Mouse (Mus musculus) kidney, postnatal 0 days (tissue): ENCODE measurements around the gene Eri3. TPM values are rescaled to one million over a fixed set of nuclear protein-coding genes. Genes with fewer than 3 reads are reported as not detected.

ENCODE experiments used
- ATAC-seq: fragments of 200-750 bp; cut with Nextera tagmentation; replicated peaks from 2 replicates; pipeline ENCODE4 v1.8.0; 2017; ENCODE audit warnings: low read depth, moderate number of reproducible peaks, moderate TSS enrichment, moderate library complexity; ENCODE audit not compliant: low FRiP score
- DNase-seq: peaks from one replicate; pipeline ENCODE4 v3.0.0-alpha.2; 2016; ENCODE audit warnings: low spot score
- H3K27ac ChIP-seq: fragments of 300-500 bp; sonication (generic); 2 replicates; pipeline ENCODE4 v1.5.1; 2014; ENCODE audit warnings: mild to moderate bottlenecking
- H3K27me3 ChIP-seq: fragments of 300-500 bp; sonication (generic); 2 replicates; pipeline ENCODE4 v1.6.1; 2014; ENCODE audit warnings: low read length, mixed read lengths; ENCODE audit not compliant: insufficient read depth
- H3K36me3 ChIP-seq: fragments of 300-500 bp; sonication (generic); 2 replicates; pipeline ENCODE4 v1.6.1; 2014; ENCODE audit warnings: low read length, mixed read lengths; ENCODE audit not compliant: insufficient read depth
- H3K4me1 ChIP-seq: fragments of 300-500 bp; sonication (generic); replicated peaks from 2 replicates; pipeline ENCODE4 v1.6.1; 2014; ENCODE audit warnings: antibody characterized with exemption, low read length, mixed read lengths; ENCODE audit not compliant: insufficient read depth
- H3K4me2 ChIP-seq: fragments of 300-500 bp; sonication (generic); 2 replicates; pipeline ENCODE4 v1.6.1; 2014; ENCODE audit warnings: mild to moderate bottlenecking, low read length, moderate library complexity, mixed read lengths
- H3K4me3 ChIP-seq: fragments of 300-500 bp; sonication (generic); replicated peaks from 2 replicates; pipeline ENCODE4 v1.5.1; 2014; ENCODE audit warnings: low read depth, low read length
- H3K9ac ChIP-seq: fragments of 300-500 bp; sonication (generic); 2 replicates; pipeline ENCODE4 v1.6.1; 2014; ENCODE audit warnings: low read depth, low read length
- H3K9me3 ChIP-seq: fragments of 300-500 bp; sonication (generic); replicated peaks from 2 replicates; pipeline ENCODE4 v1.6.1; 2016; ENCODE audit warnings: low read length, inconsistent platforms, mixed read lengths
- CTCF ChIP-seq: IDR thresholded peaks from 2 replicates; pipeline ENCODE4 v1.5.1; 2016; ENCODE audit warnings: antibody characterized with exemption, low read depth, mild to moderate bottlenecking, moderate library complexity
- WGBS: fragments of 180-500 bp; shearing (Covaris S2); extraction: QIAGEN DNeasy Blood & Tissue Kit; methylation state at CpG from one replicate; pipeline ENCODE4 v1.1.7; 2014; 5-methylcytosine and 5-hydroxymethylcytosine counted together
- polyA plus RNA-seq: library from polyadenylated mRNA; unstranded; fragments of >200 nt; fragmentation: Nextera tagmentation; extraction: Ambion mirVana; gene quantifications from 2 replicates; pipeline ENCODE4 v1.2.1, GENCODE M21; 2015

The Eri3 gene
- polyA plus RNA-seq, 1 experiment from 2014 or later, result 114 TPM

DNA sequence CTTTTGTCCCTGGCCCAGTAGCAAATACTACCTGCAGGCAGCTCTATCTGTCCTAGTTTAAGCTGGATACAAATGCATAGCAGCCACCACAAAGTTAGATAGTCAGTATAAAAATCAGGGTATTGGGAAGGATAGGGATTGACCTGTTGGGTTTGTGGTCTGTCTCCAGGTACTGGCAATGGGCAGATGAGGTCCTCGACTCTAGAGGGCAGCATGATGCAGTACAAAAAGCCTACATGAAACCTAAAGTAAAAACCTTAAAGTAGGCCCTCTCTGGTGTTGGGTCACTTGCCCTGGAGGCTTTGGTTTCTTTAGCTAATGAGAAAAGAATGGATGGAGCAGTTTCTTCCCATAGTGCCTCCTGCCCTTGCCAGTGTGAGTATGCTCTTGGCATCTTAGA is 78.3 kb downstream of the Eri3 start:
- WGBS, result 31% methylated on average over 1 of the region's 1 CpGs
- Histone ChIP-seq H3K9ac (no peak overlapping the region), H3K4me2 (no peak overlapping the region), H3K4me1 (peaks cover 6% of the 10 kb centered on the region), H3K9me3 (no peaks in the 10 kb centered on the region), H3K27me3 (no peaks in the 10 kb centered on the region), H3K4me3 (no peak overlapping the region), H3K36me3 (no peaks in the 10 kb centered on the region), H3K27ac (no peak overlapping the region)
- peak; percentile 47; the same call in 1 of the 2 replicates for TF ChIP-seq CTCF
- ATAC-seq (no peak), DNase-seq (no peak)

DNA sequence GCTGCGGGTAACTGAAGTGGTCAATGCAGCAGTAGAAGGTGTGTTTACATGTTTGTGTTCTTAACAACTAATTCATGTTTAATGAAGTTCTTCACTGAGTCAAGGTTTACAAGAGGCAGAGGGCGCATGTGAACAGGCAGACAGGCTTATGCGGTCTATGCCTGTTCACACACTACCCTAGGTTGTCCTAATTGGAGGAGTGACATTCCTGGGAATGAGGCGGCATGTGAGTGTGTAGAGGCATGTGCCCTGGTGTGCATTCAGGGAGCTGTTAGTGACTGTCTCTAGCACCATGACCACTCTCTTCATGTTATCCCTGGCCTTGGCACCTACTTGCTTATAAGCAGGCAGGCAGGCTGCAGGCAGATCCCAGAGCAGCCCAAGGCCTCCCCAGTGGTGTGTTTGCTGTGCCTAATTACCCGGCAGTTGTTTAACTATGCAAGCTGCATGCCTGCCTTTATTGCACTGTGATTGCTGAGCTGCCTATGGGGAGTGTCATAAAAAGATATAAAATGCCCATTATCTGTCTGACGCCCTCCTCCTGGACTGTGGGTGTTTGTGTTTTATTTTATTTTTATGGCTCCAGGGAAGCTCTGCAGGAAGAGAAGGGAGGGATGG is 80.0 kb downstream of the Eri3 start:
- no peaks in the 10 kb centered on the region for H3K4me1 ChIP-seq
- DNase-seq, result no peak
- 54% methylated on average over 6 of the region's 6 CpGs for WGBS
- no peaks in the 10 kb centered on the region for H3K27me3 ChIP-seq
- no peak for ATAC-seq
- H3K27ac ChIP-seq, result no peak overlapping the region
- no peak overlapping the region for H3K4me2 ChIP-seq
- no peaks in the 10 kb centered on the region for H3K9me3 ChIP-seq
- no peaks in the 10 kb centered on the region for H3K36me3 ChIP-seq
- no peak overlapping the region for H3K4me3 ChIP-seq
- TF ChIP-seq CTCF, result no peak
- H3K9ac ChIP-seq, result no peak overlapping the region

DNA sequence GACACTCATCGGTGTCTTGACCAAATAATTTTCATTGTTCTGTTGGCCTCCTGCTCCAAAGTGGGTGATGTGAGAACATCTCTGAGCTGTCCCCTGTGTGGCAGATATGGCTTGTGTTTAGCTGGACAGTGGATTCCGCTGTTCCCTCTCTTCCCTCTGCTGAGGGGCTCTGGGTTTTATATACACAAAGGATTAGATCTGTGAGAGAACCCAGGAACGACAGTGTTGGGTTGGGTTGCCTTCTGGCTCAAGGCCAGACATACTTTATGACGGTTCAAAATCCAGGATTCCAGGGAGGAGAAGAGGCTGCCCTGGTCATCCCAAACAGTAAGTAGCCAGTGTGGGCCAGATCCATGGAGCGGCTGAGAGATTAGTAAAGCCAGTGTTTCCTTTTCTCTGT is 83.4 kb downstream of the Eri3 start:
- DNase-seq (no peak), ATAC-seq (no peak)
- Histone ChIP-seq H3K4me2 (no peak overlapping the region), H3K4me1 (no peaks in the 10 kb centered on the region), H3K27ac (no peak overlapping the region), H3K9me3 (no peaks in the 10 kb centered on the region), H3K36me3 (no peaks in the 10 kb centered on the region), H3K9ac (no peak overlapping the region), H3K4me3 (no peak overlapping the region), H3K27me3 (no peaks in the 10 kb centered on the region)
- TF ChIP-seq CTCF, result no peak
- WGBS, result 69% methylated on average over 5 of the region's 5 CpGs

GRCm38 (mm10) chr4:117634642-117635041 is 84.5 kb downstream of the Eri3 start:
- H3K9ac ChIP-seq, result no peak overlapping the region
- 88% methylated on average over 7 of the region's 7 CpGs for WGBS

GRCm38 (mm10) chr4:117636152-117636551 is 86.0 kb downstream of the Eri3 start:
- TF ChIP-seq CTCF, result no peak
- H3K9ac ChIP-seq, result no peak overlapping the region
- no peak overlapping the region for H3K4me2 ChIP-seq
- 0 out of 2 replicates have a peak, but pooled peaks cover 2% of the 10 kb centered on the region for H3K36me3 ChIP-seq
- no peak for ATAC-seq
- no peak overlapping the region for H3K4me3 ChIP-seq
- no peaks in the 10 kb centered on the region for H3K4me1 ChIP-seq
- 82% methylated on average over 4 of the region's 4 CpGs for WGBS
- no peak for DNase-seq
- H3K27me3 ChIP-seq, result no peaks in the 10 kb centered on the region
- no peaks in the 10 kb centered on the region for H3K9me3 ChIP-seq
- H3K27ac ChIP-seq, result no peak overlapping the region

More at GRCm38 (mm10) chr4:117634642-117635041, 84.5 kb downstream of the Eri3 start:
- Histone ChIP-seq H3K27ac (no peak overlapping the region), H3K36me3 (no peaks in the 10 kb centered on the region), H3K27me3 (no peaks in the 10 kb centered on the region), H3K9me3 (no peaks in the 10 kb centered on the region), H3K4me2 (no peak overlapping the region), H3K4me3 (no peak overlapping the region), H3K4me1 (no peaks in the 10 kb centered on the region)
- DNase-seq, result no peak
- no peak for TF ChIP-seq CTCF
- no peak for ATAC-seq

DNA sequence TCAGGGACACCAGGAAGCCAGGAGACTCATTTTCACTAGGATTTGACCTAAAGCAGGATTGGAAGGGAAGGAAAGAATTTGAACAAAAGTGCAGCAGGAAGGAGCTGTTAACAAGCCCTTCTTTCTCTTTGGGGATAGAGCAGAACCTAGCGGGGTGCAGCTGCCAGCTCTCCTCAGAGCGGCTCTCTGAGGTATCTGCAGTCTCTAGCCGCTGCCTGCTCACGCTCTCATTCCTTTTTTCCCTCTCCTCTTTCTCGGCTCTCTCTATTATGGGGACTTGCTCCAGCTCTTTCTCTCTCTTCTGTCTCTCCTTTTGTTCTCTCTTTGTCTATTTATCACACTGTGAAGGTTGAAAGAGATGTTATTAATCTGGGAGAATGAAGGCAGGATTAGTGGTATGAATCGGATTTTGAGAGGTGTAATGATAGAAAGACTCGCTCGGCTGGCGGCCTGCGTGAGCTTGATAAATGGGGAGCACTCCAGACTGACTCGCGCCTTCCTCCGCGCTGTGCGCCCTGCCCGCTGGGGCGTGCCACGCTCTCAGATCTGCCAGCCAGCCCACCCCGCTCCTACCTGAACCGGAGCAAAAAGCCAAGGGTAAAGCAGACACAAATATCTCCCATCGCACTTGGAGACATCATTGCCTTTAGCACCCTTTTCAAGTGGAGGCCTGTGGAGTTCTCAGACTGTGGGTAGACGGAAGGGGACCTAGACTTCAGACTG is 86.9 kb downstream of the Eri3 start:
- Histone ChIP-seq H3K27me3 (no peaks in the 10 kb centered on the region), H3K9me3 (no peaks in the 10 kb centered on the region), H3K9ac (no peak overlapping the region), H3K4me2 (no peak overlapping the region), H3K36me3 (0 out of 2 replicates have a peak, but pooled peaks cover 4% of the 10 kb centered on the region), H3K4me3 (no peak overlapping the region), H3K4me1 (no peaks in the 10 kb centered on the region), H3K27ac (no peak overlapping the region)
- no peak for TF ChIP-seq CTCF
- WGBS, result 56% methylated on average over 22 of the region's 22 CpGs
- ATAC-seq (no peak), DNase-seq (no peak)
